Mouse (Mus musculus) cerebellum, adult 2 months (tissue): Measurements from ENCODE around the gene Tmem87b.

Source experiments
- CTCF ChIP-seq: fragments of 200-500 bp; IDR thresholded peaks from 2 replicates; pipeline ENCODE4 v1.5.1; 2011; ENCODE audit warnings: low read depth, mild to moderate bottlenecking, control low read depth, low read length, moderate library complexity, borderline replicate concordance; ENCODE audit not compliant: insufficient read depth
- POLR2A ChIP-seq: fragments of 200-500 bp; IDR thresholded peaks from 2 replicates; pipeline ENCODE4 v1.6.1; 2011; ENCODE audit warnings: low read length, control low read depth, borderline replicate concordance; ENCODE audit not compliant: insufficient read depth

DNA sequence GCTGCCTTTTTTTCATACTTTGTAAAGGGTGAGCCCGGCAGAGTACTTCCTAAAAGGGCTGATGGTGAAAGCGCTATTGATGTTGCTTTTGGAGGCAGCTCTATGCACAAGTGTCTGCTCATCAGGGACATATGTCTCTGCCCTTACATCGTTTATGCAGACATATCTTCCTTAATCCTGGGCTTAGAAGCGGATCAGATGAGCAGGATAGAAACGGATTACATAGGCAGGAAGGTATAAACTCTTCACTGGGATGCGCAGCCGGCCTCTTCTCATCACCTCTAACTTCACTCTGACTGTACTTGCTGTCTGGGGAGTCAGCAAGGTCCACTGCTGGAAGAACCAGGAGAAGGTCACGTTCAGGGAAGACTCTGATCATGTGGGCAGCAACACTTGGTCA, 19.6 kb downstream of the Tmem87b start:
- no peak for TF ChIP-seq POLR2A
- TF ChIP-seq CTCF = no peak
